Mouse (Mus musculus): ENCODE measurements around the gene Veph1.

DNA sequence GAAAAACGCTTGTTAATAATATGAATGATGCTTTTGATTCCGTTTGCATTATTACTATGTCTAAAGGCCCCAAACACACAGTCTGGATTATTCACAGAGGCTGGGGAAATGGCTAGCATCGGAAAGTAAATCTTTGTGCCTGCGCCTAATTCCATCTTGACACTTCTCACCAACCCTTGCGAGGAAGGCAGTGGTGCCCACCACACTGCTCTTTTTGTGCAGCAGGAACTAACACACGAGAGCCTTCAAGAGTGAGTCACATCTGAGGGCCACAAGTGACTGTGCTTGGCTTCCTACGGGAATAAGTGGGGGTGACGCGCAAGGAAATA, 35.7 kb upstream of the Veph1 start:
- no peak for TF ChIP-seq HCFC1 (IDR thresholded peaks at IDR 0.05; ENCODE audit: borderline replicate concordance, insufficient read depth, low read length)
- TF ChIP-seq ZC3H11A (IDR thresholded peaks at IDR 0.05; ENCODE audit: borderline replicate concordance, low read depth, low read length) = no peak
- TF ChIP-seq MAFK (IDR thresholded peaks at IDR 0.05; ENCODE audit: insufficient read depth, low read depth, low read length) = no peak
- TF ChIP-seq CHD2 (IDR thresholded peaks at IDR 0.05; ENCODE audit: low read depth, low read length) = no peak
